Mouse (Mus musculus) retina, postnatal 7 days (tissue): ENCODE results near the gene Dhx16.
A peak's percentile ranks its signal among the peaks of the same experiment; 100 is the strongest.
"Not testable (repeated sequence)": the region's sequence is repeated elsewhere in the genome, so short reads cannot be mapped to it uniquely, and the experiment has no call there.

Experiments
- DNase-seq: peaks from one replicate; pipeline ENCODE4 v3.0.0-alpha.2; 2012; ENCODE audit warnings: low read depth, low spot score

Gene Dhx16

DNA sequence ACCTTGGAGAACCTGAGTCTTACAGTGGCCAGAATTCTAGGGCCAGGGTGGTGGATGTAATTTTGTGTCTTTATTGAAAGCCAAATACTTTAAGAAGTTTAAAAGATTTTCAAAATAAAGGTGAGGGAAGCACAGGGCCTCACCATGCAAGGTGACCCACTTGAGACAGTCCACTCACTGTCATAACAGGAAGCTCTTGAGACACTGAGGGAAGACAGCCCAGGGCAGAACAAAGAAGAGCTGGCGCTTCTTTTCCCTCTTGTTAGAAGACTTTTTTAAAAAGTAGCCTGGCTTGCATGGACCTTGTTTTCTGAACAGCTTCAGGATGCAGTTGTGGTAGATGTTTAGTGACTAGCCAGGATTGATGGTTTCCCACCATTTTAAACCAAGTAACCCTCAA lies 40.8 kb downstream of the Dhx16 start:
- DNase-seq, result no peak

DNA sequence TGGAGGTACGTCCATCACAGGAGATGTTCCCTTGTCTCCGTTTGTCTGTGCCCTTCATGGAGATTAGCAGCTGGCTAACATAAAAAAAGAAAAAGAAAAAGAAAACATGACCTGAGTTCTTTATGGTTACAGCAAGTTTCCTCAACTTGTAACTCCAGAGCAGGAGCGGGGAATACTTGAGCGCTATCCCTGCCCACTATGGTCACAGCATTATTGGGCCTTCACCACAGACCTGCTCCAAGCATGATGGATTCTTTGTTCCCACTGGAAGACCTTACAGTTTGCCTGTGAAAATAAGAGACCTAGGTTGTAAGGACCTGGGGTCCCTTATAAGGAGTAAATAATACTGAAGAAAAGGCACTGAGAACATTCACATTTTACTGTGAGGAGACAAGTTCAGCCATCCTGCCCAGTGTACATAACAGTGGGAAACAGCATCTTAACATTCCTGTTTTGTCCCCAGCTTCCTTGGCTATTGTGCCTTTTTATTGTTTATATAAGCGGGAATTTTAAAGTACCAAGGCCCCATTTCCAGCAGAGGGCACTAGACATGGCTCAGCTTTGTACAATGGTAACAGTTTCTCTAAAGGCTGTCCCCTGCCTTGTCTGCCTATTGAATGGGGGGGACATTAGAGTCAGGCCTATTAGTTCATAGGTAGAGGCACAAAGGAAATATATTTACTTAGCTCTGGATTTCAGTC lies 41.4 kb downstream of the Dhx16 start:
- no peak for DNase-seq

DNA sequence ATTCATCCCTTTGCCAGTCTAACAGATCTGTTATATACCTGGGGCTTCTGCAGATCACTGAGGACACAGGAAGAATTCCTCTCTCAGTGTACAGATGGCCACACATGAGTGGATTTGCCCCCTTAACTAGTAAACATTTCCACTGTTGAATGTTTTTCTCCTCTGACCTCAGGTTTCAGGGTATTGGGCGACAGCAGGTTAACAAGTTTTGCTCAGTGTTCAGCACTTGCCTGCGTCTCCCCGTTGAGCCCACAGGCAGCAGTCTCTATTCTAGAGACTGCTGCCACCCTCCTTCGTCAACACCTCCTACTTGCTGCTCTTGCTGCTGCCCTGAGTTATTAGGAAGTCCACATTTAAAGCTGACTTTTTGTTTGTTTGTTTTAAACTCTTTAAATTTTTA lies 42.1 kb downstream of the Dhx16 start:
- DNase-seq, result no peak

DNA sequence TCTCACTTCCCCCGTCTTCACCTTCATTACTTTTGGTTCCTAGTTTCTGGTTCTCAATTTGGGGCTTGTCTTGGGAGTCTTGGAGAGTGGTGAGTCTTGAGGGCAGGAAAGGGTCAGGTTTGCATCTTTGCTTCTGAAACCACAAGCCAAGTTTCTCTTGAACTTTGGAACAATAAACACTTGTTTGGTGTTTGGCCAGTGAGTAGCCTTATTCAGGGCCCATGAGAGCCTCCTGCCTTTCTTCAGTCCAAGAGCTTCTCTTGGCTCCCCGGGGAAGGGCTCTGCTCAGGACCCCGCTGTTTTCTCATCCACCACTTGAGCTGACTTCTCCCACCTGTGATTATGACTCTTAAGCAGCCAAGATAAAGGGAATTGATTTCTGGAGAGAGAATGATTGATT lies 42.9 kb downstream of the Dhx16 start:
- no peak for DNase-seq

DNA sequence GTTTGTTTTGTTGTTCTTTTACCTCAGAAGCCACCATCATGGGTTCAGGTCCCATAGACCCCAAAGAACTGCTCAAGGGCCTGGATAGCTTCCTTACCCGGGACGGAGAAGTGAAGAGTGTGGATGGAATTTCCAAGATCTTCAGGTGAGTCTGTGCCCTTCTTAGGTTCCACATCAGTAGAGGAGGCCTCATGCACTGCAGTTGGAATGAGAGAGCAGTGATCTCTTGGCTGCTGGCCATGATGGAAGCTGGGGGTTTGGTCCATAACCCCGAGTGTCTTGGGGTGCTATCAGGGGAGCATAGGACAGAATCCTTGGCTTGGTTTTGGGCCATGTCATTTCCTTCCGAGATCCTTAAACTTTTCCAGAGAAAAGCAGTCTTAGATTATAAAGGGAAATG lies 43.7 kb downstream of the Dhx16 start:
- DNase-seq, result no peak

DNA sequence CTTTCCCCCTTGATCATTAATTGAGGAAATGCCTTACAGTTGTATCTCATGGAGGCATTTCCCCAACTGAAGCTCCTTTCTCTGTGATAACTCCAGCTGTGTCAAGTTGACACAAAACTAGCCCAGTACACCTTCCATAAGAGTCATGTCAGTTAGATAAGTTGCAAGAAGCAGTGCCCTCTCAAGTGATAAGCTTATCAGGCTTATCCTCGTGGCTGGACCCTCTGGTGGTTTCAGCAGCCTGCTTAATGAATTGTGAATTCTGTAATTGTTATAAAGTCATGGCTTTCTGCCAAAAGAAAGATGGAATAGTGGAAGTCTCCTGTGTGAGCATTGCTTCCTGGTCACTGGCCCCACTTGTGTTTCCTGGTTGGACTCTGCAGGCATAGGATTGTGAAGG lies 47.9 kb downstream of the Dhx16 start:
- DNase-seq, result no peak

DNA sequence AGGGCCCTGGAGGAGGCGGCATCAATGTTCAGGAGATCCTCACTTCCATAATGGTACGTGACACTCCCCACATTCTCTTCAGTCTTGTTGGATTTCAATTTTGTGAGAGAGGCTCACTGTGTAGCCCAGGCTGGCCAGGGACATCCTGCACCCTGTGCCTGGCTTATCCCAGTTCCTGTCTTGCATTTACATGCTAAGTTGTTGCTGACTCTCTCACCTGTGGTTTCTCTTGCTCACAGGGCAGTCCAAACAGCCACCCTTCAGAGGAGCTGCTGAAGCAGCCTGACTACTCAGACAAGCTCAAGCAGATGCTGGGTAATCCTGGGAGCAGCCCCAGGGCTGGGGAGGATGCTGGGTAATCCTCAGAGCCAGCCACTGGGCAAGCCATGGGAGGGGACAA lies 49.9 kb downstream of the Dhx16 start:
- no peak for DNase-seq

DNA sequence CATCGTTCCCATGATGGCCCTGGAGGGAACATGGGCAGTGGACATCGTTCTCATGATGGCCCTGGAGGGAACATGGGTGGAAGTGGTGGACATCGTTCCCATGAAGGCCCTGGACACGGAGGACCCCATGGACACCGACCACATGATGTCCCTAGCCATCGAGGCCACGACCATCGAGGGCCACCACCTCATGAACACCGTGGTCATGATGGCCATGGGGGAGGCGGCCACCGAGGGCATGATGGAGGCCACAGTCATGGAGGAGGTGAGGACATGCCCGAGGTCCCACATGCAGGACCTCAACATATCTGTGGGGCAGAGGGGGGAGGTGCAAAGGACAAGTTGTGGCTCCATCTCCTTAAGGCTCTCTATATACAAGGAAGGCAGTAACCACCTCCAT lies 51.0 kb downstream of the Dhx16 start:
- no peak for DNase-seq

DNA sequence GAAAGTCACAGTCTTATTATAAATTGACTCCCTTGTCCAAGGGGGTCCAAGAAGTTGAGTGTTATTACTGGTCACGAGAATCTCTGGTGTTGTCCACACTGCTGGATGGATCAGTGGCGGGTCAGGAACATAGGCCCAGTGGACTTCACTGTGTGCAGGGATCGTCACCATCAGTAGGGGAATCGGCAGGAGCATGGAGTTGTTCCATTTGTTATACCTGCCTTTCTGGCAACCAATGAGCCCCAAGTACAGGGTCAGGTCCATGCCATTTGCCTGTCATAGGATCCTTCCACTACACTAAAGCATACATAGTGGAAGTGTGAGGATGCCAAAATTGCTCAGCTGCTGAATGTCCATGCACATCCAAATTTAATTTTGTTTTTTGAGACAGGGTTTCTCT lies 53.0 kb downstream of the Dhx16 start:
- DNase-seq, result no peak

DNA sequence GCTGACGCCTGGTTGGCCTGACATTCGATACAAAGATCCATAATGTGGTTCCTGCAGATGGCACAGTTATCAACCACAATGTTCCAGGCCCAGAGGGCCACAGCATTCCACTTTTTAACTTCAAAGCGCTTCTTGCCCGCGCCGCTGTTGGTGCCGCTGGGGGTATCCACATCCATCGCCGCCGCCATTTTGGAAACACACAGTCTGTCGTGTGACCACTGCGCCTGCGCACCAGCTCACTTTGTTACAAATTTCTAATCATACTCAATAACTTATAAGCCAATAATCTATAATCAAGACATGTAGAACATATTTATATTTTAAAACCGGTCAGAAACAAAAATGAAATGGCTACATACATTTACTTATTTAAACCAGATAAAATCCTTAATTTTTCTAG lies 56.1 kb downstream of the Dhx16 start:
- DNase-seq, result not testable (repeated sequence)

DNA sequence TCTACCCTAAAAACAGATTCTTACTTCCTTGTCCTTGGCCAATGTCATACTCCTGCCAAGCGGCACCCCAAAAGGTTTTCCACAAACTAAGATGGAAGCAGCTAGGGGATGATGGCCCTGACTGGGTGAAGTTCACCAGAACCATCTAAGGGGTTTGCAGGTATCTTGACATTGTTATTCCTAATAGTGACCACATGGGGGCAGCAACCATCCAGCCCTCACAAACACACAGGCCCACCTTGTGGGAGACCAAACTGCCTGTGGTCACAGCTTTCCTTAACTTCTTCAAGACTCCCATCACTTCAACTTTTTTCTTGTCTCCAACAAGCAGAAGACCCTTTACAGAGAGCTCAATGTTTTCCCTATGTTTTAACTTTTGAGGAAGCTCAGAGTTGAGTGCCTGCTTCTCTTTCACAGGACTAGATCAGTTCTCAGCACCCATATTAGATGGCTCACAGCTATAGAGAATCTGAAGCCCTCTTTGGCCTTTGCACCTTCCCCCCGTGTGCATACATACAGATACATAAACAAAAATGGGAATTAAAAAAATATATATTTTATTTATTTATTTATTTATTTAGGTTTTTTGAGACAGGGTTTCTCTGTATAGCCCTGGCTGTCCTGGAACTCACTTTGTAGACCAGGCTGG lies 58.2 kb downstream of the Dhx16 start:
- peak; percentile 50 for DNase-seq

DNA sequence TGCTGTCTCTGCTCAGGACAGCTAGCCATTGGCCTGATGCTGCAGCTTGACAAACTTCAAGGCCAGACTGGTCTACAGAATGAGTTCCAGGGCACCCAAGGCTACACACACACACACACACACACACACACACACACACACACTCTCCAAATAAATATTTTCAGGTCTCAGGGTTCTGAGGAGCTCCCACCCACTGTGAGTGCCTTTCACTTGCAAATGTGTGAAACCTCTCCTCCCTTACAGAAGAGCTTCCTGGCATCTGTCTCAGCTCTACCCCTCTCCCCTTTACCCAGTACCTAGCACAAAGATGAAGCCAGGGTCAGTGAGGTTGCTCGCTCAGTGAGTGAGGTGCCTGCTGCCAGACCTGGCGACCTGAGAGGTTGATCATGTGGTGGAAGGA lies 59.5 kb downstream of the Dhx16 start:
- DNase-seq, result no peak

DNA sequence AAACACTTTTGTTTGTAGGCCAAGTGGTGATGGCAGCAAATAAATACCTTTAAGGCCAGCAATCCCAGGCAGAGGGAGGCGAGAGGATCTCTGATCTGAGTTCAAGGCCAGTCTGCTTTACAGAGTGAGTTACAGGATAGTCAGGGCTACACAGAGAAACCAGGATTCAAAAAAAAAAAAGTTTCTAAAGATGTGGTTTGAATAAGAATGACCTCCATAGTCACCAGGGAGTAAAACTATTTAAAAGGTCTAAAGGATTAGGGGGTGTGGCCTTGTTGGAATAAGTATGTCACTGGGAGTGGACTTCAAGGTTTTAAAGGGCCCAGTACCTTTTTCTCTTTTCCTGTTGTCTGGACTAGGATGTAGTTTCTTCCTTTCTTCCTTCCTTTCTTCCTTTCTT lies 60.3 kb downstream of the Dhx16 start:
- no peak for DNase-seq
